In the genomic region with DNA sequence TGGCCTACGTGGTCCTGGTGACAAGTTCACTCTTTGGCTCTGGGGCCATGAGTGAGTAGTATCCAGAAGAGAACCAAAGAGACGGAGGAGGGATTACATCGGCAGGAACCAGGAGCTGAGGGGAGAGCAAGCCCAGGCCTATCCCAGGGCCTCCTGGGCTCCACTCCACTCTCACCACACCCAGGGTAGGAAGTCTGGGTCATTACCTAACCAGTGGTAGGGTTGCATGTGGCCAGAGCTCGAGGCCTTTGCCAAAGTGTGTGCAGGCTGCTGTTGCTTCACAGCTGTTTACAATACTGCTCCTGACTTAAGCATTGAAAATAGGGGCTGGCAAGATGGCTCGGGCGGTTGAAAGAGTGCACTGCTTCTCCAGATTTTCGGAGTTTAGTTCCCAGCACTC, we compare ENCODE assay signal across 8 mouse cellular contexts. TPM values are rescaled to one million over a fixed set of nuclear protein-coding genes. Genes with fewer than 3 reads are reported as not detected.
DNase-seq lines count a peak whose midpoint lies in the region; ATAC-seq and TF ChIP-seq lines count a peak whose summit lies in the region.

No protein-coding gene starts in this region.

- TF ChIP-seq EP300 in lung, postnatal 0 days (IDR thresholded peaks at IDR 0.05): no peak

- H3K9me3 ChIP-seq in hindbrain, embryonic 10.5 days: no peaks in the 10 kb centered on the region
- H3K9me3 ChIP-seq in lung, postnatal 0 days (ENCODE audit: low read length): no peaks in the 10 kb centered on the region

- H3K4me3 ChIP-seq in bone marrow macrophage, adult 2 months (ENCODE audit: insufficient read depth, low read length): peak overlapping the region; percentile 97
- peak overlapping the region; percentile 97 for H3K4me3 ChIP-seq in hindbrain, embryonic 10.5 days
- peak overlapping the region; percentile 94; the same call in 1 of the 2 replicates for H3K4me3 ChIP-seq in lung, postnatal 0 days (ENCODE audit: low read depth, low read length)

- H3K27me3 ChIP-seq in hindbrain, embryonic 10.5 days (ENCODE audit: insufficient read depth, poor library complexity, severe bottlenecking): no peaks in the 10 kb centered on the region
- no peaks in the 10 kb centered on the region for H3K27me3 ChIP-seq in lung, postnatal 0 days (replicated peaks; ENCODE audit: insufficient read depth, low read length)

- 86% methylated on average over 7 of the region's 7 CpGs for WGBS in hindbrain, embryonic 10.5 days
- 50% methylated on average over 7 of the region's 7 CpGs for WGBS in lung, postnatal 0 days

- H3K9ac ChIP-seq in lung, postnatal 0 days (replicated peaks; ENCODE audit: low read depth): peak overlapping the region; percentile 79; the same call in 1 of the 2 replicates

- peaks cover 28% of the 10 kb centered on the region for H3K4me1 ChIP-seq in bone marrow macrophage, adult 2 months (ENCODE audit: control insufficient read depth, insufficient read depth, low read length)
- peaks cover 57% of the 10 kb centered on the region for H3K4me1 ChIP-seq in hindbrain, embryonic 10.5 days (replicated peaks)
- H3K4me1 ChIP-seq in lung, postnatal 0 days (ENCODE audit: insufficient read depth, low read depth, low read length): peaks cover 22% of the 10 kb centered on the region

- peak overlapping the region; percentile 66 for H3K27ac ChIP-seq in bone marrow macrophage, adult 2 months (ENCODE audit: insufficient read depth, low read depth, low read length)
- H3K27ac ChIP-seq in hindbrain, embryonic 10.5 days: no peak overlapping the region
- peak overlapping the region; percentile 62; the same call in 1 of the 2 replicates for H3K27ac ChIP-seq in lung, postnatal 0 days (ENCODE audit: low read length)

- H3K4me2 ChIP-seq in lung, postnatal 0 days (replicated peaks; ENCODE audit: low read depth, low read length): peak overlapping the region; percentile 92

- peak; percentile 78 for ATAC-seq in lung, postnatal 0 days

- no peak for TF ChIP-seq POLR2A in bone marrow macrophage, adult 2 months (IDR thresholded peaks at IDR 0.05; ENCODE audit: borderline replicate concordance, low read depth, low read length)

- DNase-seq in kidney, adult 9 months: peak; percentile 44
- DNase-seq in kidney, postnatal 10 days: no peak
- DNase-seq in hindbrain, embryonic 10.5 days (ENCODE audit: low spot score): no peak
- peak; percentile 77 for DNase-seq in lung, postnatal 0 days (ENCODE audit: low spot score)
- DNase-seq in embryo, embryonic 9.5 days (ENCODE audit: extremely low spot score): no peak
- no peak for DNase-seq in thymus, postnatal 10 days (ENCODE audit: low spot score in 2 of 2)
- no peak for DNase-seq in layer of hippocampus, postnatal 14 days (ENCODE audit: low spot score in 2 of 2)

- H3K36me3 ChIP-seq in hindbrain, embryonic 10.5 days: peaks cover 47% of the 10 kb centered on the region
- H3K36me3 ChIP-seq in lung, postnatal 0 days (ENCODE audit: insufficient read depth, low read length): peaks cover 8% of the 10 kb centered on the region; the same call in 1 of the 2 replicates

- no peak for TF ChIP-seq CTCF in bone marrow macrophage, adult 2 months (IDR thresholded peaks at IDR 0.05; ENCODE audit: low read depth, low read length)
- no peak for TF ChIP-seq CTCF in lung, postnatal 0 days (IDR thresholded peaks at IDR 0.05)

RNA-seq across cellular contexts. Expression of a gene that starts 1.8 kb away (rescaled TPM):
- 21.2 and 22.6 TPM in 2 replicates for polyA plus RNA-seq in bone marrow macrophage, adult 2 months (2012; ENCODE audit: insufficient read depth, insufficient read length, missing spikeins)
- polyA plus RNA-seq in hindbrain, embryonic 10.5 days (2016; fragmentation: Nextera tagmentation; extraction: Ambion mirVana): 18.8 and 20.2 TPM in 2 replicates
- polyA plus RNA-seq in lung, postnatal 0 days (2015; fragmentation: Nextera tagmentation; extraction: Ambion mirVana): 19.1 and 20.2 TPM in 2 replicates
- total RNA-seq in layer of hippocampus, postnatal 14 days (2021): 10 to 100 TPM; 25.5 to 27.9 TPM

RNA-seq across cellular contexts. Expression of a gene that starts 25.2 kb away (rescaled TPM):
- 32.0 and 37.9 TPM in 2 replicates for polyA plus RNA-seq in bone marrow macrophage, adult 2 months (2012; ENCODE audit: insufficient read depth, insufficient read length, missing spikeins)
- 25.4 and 49.0 TPM in 2 replicates for polyA plus RNA-seq in hindbrain, embryonic 10.5 days (2016; fragmentation: Nextera tagmentation; extraction: Ambion mirVana)
- polyA plus RNA-seq in lung, postnatal 0 days (2015; fragmentation: Nextera tagmentation; extraction: Ambion mirVana): 21.6 and 28.6 TPM in 2 replicates
- 10 to 100 TPM; 59.7 to 62.5 TPM for total RNA-seq in layer of hippocampus, postnatal 14 days (2021)

RNA-seq across cellular contexts. Expression of a gene that starts 25.2 kb away (rescaled TPM):
- 0.28 TPM in 1 of 2 replicates, not detected in the other for polyA plus RNA-seq in bone marrow macrophage, adult 2 months (2012; ENCODE audit: insufficient read depth, insufficient read length, missing spikeins)
- 0.41 and 0.85 TPM in 2 replicates for polyA plus RNA-seq in hindbrain, embryonic 10.5 days (2016; fragmentation: Nextera tagmentation; extraction: Ambion mirVana)
- polyA plus RNA-seq in lung, postnatal 0 days (2015; fragmentation: Nextera tagmentation; extraction: Ambion mirVana): 0.62 and 0.83 TPM in 2 replicates
- total RNA-seq in layer of hippocampus, postnatal 14 days (2021): 1 to 10 TPM; 3.8 to 4.0 TPM

RNA-seq across cellular contexts. Expression of a gene that starts 30.9 kb away (rescaled TPM):
- polyA plus RNA-seq in bone marrow macrophage, adult 2 months (2012; ENCODE audit: insufficient read depth, insufficient read length, missing spikeins): 1.4 TPM in 1 of 2 replicates, not detected in the other
- 39.0 and 115 TPM in 2 replicates for polyA plus RNA-seq in hindbrain, embryonic 10.5 days (2016; fragmentation: Nextera tagmentation; extraction: Ambion mirVana)
- polyA plus RNA-seq in lung, postnatal 0 days (2015; fragmentation: Nextera tagmentation; extraction: Ambion mirVana): 2.6 TPM in 2 replicates
- total RNA-seq in layer of hippocampus, postnatal 14 days (2021): 100 to 1,000 TPM; 117 to 123 TPM

RNA-seq across cellular contexts. Expression of a gene that starts 40.9 kb away (rescaled TPM):
- polyA plus RNA-seq in bone marrow macrophage, adult 2 months (2012; ENCODE audit: insufficient read depth, insufficient read length, missing spikeins): 99.5 and 112 TPM in 2 replicates
- polyA plus RNA-seq in hindbrain, embryonic 10.5 days (2016; fragmentation: Nextera tagmentation; extraction: Ambion mirVana): 297 and 381 TPM in 2 replicates
- 168 and 169 TPM in 2 replicates for polyA plus RNA-seq in lung, postnatal 0 days (2015; fragmentation: Nextera tagmentation; extraction: Ambion mirVana)
- total RNA-seq in layer of hippocampus, postnatal 14 days (2021): 100 to 1,000 TPM; 501 to 506 TPM

Comparison
In these comparisons a context has a peak if more than half of its experiments do, and no peak if none do; other contexts are left out.
1. DNase-seq: peak in kidney, adult 9 months (single experiment) and lung, postnatal 0 days (single experiment); none in kidney, postnatal 10 days (single experiment), hindbrain, embryonic 10.5 days (single experiment), embryo, embryonic 9.5 days (single experiment), thymus, postnatal 10 days (0 of 2) and layer of hippocampus, postnatal 14 days (0 of 2).
2. Peak in every context shown above with its lines, with median percentiles within 50 percentile points of each other: H3K4me3 ChIP-seq.